Mouse (Mus musculus) neural tube, embryonic 11.5 days (tissue): ENCODE results near the gene Ezh1. TPM values are rescaled to one million over a fixed set of nuclear protein-coding genes. Genes with fewer than 3 reads are reported as not detected.

Source experiments
- ATAC-seq: fragments of 200-750 bp; cut with Nextera tagmentation; 2 replicates; pipeline ENCODE4 v1.8.0; 2017; ENCODE audit warnings: moderate number of reproducible peaks, mild to moderate bottlenecking, moderate TSS enrichment, moderate library complexity; ENCODE audit not compliant: insufficient read depth, low FRiP score, low TSS enrichment
- DNase-seq: peaks from one replicate; pipeline ENCODE4 v3.0.0-alpha.2; 2015; ENCODE audit warnings: low spot score
- H3K27ac ChIP-seq: fragments of 300-500 bp; sonication (generic); 2 replicates; pipeline ENCODE4 v1.5.1; 2014; ENCODE audit warnings: low read depth, mild to moderate bottlenecking, low read length
- H3K27me3 ChIP-seq: fragments of 300-500 bp; sonication (generic); 2 replicates; pipeline ENCODE4 v1.6.1; 2014; ENCODE audit warnings: mild to moderate bottlenecking, low read length, mixed read lengths; ENCODE audit not compliant: control insufficient read depth, insufficient read depth
- H3K36me3 ChIP-seq: fragments of 300-500 bp; sonication (generic); 2 replicates; pipeline ENCODE4 v1.6.1; 2014; ENCODE audit warnings: mild to moderate bottlenecking, low read length, moderate library complexity, mixed read lengths; ENCODE audit not compliant: control insufficient read depth, insufficient read depth
- H3K4me1 ChIP-seq: fragments of 300-500 bp; sonication (generic); 2 replicates; pipeline ENCODE4 v1.6.1; 2014; ENCODE audit warnings: low read length, mixed read lengths; ENCODE audit not compliant: control insufficient read depth, insufficient read depth
- H3K4me2 ChIP-seq: fragments of 300-500 bp; sonication (generic); 2 replicates; pipeline ENCODE4 v1.6.1; 2014; ENCODE audit warnings: low read depth, mild to moderate bottlenecking, moderate library complexity
- H3K4me3 ChIP-seq: fragments of 300-500 bp; sonication (generic); 2 replicates; pipeline ENCODE4 v1.5.1; 2014; ENCODE audit warnings: low read depth, low read length
- H3K9ac ChIP-seq: fragments of 300-500 bp; sonication (generic); 2 replicates; pipeline ENCODE4 v1.6.1; 2014; ENCODE audit warnings: mild to moderate bottlenecking, low read length
- H3K9me3 ChIP-seq: fragments of 300-500 bp; sonication (generic); 2 replicates; pipeline ENCODE4 v1.6.1; 2016; ENCODE audit warnings: low read length; ENCODE audit not compliant: control insufficient read depth
- WGBS: fragments of 180-500 bp; shearing (Covaris S2); extraction: QIAGEN DNeasy Blood & Tissue Kit; methylation state at CpG from one replicate; pipeline ENCODE4 v1.1.7; 2014; 5-methylcytosine and 5-hydroxymethylcytosine counted together
- polyA plus RNA-seq: library from polyadenylated mRNA; unstranded; fragments of >200 nt; fragmentation: Nextera tagmentation; extraction: Ambion mirVana; gene quantifications from 2 replicates; pipeline ENCODE4 v1.2.1, GENCODE M21; 2014

Gene Ezh1
- polyA plus RNA-seq, 1 experiment from 2014 or later = 11.2 TPM

GRCm38 (mm10) chr11:101199555-101199954 lies 26.7 kb downstream of the Ezh1 start:
- 90% methylated on average over 3 of the region's 3 CpGs for WGBS
- Histone ChIP-seq H3K4me1 (no peaks in the 10 kb centered on the region), H3K27ac (no peak overlapping the region), H3K4me2 (no peak overlapping the region), H3K9me3 (no peaks in the 10 kb centered on the region), H3K36me3 (no peaks in the 10 kb centered on the region), H3K27me3 (no peaks in the 10 kb centered on the region), H3K9ac (no peak overlapping the region), H3K4me3 (no peak overlapping the region)
- no peak for DNase-seq
- no peak for ATAC-seq

- no peak for DNase-seq
- H3K4me3 ChIP-seq = no peak overlapping the region
- no peak overlapping the region for H3K9ac ChIP-seq
- no peak overlapping the region for H3K4me2 ChIP-seq
- ATAC-seq = no peak
- 94% methylated on average over 8 of the region's 8 CpGs for WGBS
- H3K27me3 ChIP-seq = no peaks in the 10 kb centered on the region
- no peaks in the 10 kb centered on the region for H3K36me3 ChIP-seq
- H3K9me3 ChIP-seq = no peaks in the 10 kb centered on the region
- no peak overlapping the region for H3K27ac ChIP-seq
- H3K4me1 ChIP-seq = no peaks in the 10 kb centered on the region
Observed at GRCm38 (mm10) chr11:101196175-101196574, 30.1 kb downstream of the Ezh1 start.

- WGBS = 90% methylated on average over 8 of the region's 8 CpGs
- Histone ChIP-seq H3K27me3 (no peaks in the 10 kb centered on the region), H3K9me3 (no peaks in the 10 kb centered on the region), H3K4me3 (no peak overlapping the region), H3K27ac (no peak overlapping the region), H3K4me1 (no peaks in the 10 kb centered on the region), H3K36me3 (no peaks in the 10 kb centered on the region), H3K4me2 (no peak overlapping the region), H3K9ac (no peak overlapping the region)
- DNase-seq = no peak
- no peak for ATAC-seq
Observed at GRCm38 (mm10) chr11:101195571-101195970, 30.7 kb downstream of the Ezh1 start.

GRCm38 (mm10) chr11:101195101-101195500 lies 31.2 kb downstream of the Ezh1 start:
- H3K9ac ChIP-seq = no peak overlapping the region
- no peaks in the 10 kb centered on the region for H3K36me3 ChIP-seq
- H3K4me1 ChIP-seq = peaks cover 2% of the 10 kb centered on the region; the same call in 1 of the 2 replicates
- ATAC-seq (no peak), DNase-seq (no peak)
- no peak overlapping the region for H3K27ac ChIP-seq
- H3K4me3 ChIP-seq = no peak overlapping the region
- no peak overlapping the region for H3K4me2 ChIP-seq
- no peaks in the 10 kb centered on the region for H3K27me3 ChIP-seq
- 75% methylated on average over 1 of the region's 1 CpGs for WGBS
- no peaks in the 10 kb centered on the region for H3K9me3 ChIP-seq

- H3K4me2 ChIP-seq = no peak overlapping the region
Observed at GRCm38 (mm10) chr11:101194643-101195042, 31.6 kb downstream of the Ezh1 start.

GRCm38 (mm10) chr11:101194137-101194536 lies 32.1 kb downstream of the Ezh1 start:
- WGBS = 91% methylated on average over 5 of the region's 5 CpGs
- no peak overlapping the region for H3K4me3 ChIP-seq
- no peak overlapping the region for H3K27ac ChIP-seq
- no peaks in the 10 kb centered on the region for H3K36me3 ChIP-seq
- no peaks in the 10 kb centered on the region for H3K27me3 ChIP-seq
- H3K9me3 ChIP-seq = no peaks in the 10 kb centered on the region
- no peak for DNase-seq
- ATAC-seq = no peak
- peaks cover 12% of the 10 kb centered on the region for H3K4me1 ChIP-seq
- no peak overlapping the region for H3K4me2 ChIP-seq
- no peak overlapping the region for H3K9ac ChIP-seq

More at GRCm38 (mm10) chr11:101194643-101195042, 31.6 kb downstream of the Ezh1 start:
- H3K4me3 ChIP-seq = no peak overlapping the region
- peaks cover 7% of the 10 kb centered on the region for H3K4me1 ChIP-seq
- no peak for DNase-seq
- no peaks in the 10 kb centered on the region for H3K9me3 ChIP-seq
- no peak overlapping the region for H3K27ac ChIP-seq
- ATAC-seq = no peak
- no peaks in the 10 kb centered on the region for H3K27me3 ChIP-seq
- H3K9ac ChIP-seq = no peak overlapping the region
- no peaks in the 10 kb centered on the region for H3K36me3 ChIP-seq
- whole genome bisulfite sequencing = 99% methylated on average over 6 of the region's 6 CpGs

- Histone ChIP-seq H3K9ac (no peak overlapping the region), H3K4me3 (no peak overlapping the region), H3K27ac (no peak overlapping the region), H3K36me3 (no peaks in the 10 kb centered on the region), H3K9me3 (no peaks in the 10 kb centered on the region), H3K4me1 (peaks cover 13% of the 10 kb centered on the region), H3K27me3 (no peaks in the 10 kb centered on the region), H3K4me2 (no peak overlapping the region)
- ATAC-seq (no peak), DNase-seq (no peak)
- WGBS = 89% methylated on average over 7 of the region's 7 CpGs
Observed at GRCm38 (mm10) chr11:101193076-101193475, 33.2 kb downstream of the Ezh1 start.

- Histone ChIP-seq H3K27me3 (no peaks in the 10 kb centered on the region), H3K9ac (no peak overlapping the region), H3K4me3 (no peak overlapping the region), H3K4me2 (no peak overlapping the region), H3K36me3 (no peaks in the 10 kb centered on the region), H3K27ac (no peak overlapping the region), H3K9me3 (no peaks in the 10 kb centered on the region), H3K4me1 (peaks cover 13% of the 10 kb centered on the region)
- WGBS = 92% methylated on average over 6 of the region's 6 CpGs
- DNase-seq = no peak
- ATAC-seq = no peak
Observed at GRCm38 (mm10) chr11:101192646-101193045, 33.6 kb downstream of the Ezh1 start.

GRCm38 (mm10) chr11:101191919-101192470 lies 34.3 kb downstream of the Ezh1 start:
- no peaks in the 10 kb centered on the region for H3K36me3 ChIP-seq
- H3K27me3 ChIP-seq = no peaks in the 10 kb centered on the region
- no peak overlapping the region for H3K27ac ChIP-seq
- no peak overlapping the region for H3K4me3 ChIP-seq
- no peak overlapping the region for H3K9ac ChIP-seq
- ATAC-seq = no peak
- H3K9me3 ChIP-seq = no peaks in the 10 kb centered on the region
- DNase-seq = no peak
- H3K4me1 ChIP-seq = peaks cover 13% of the 10 kb centered on the region
- H3K4me2 ChIP-seq = no peak overlapping the region
- 86% methylated on average over 4 of the region's 4 CpGs for WGBS
